Mouse (Mus musculus) spleen, adult 2 months (tissue): Measurements from ENCODE around the gene Eif4a1.

Experiments used
- CTCF ChIP-seq: fragments of 200-500 bp; IDR thresholded peaks from 2 replicates; pipeline ENCODE4 v1.5.1; 2011; ENCODE audit warnings: mild to moderate bottlenecking, inconsistent platforms; ENCODE audit not compliant: insufficient read depth, insufficient read length, insufficient replicate concordance; ENCODE audit errors: extremely low read depth
- POLR2A ChIP-seq: fragments of 200-500 bp; IDR thresholded peaks from 2 replicates; pipeline ENCODE4 v1.6.1; 2011; ENCODE audit warnings: low read depth, low read length, inconsistent platforms

GRCm38 (mm10) chr11:69720852-69721251 is 48.6 kb upstream of the Eif4a1 start:
- TF ChIP-seq CTCF (no peak), POLR2A (no peak)
